Mouse (Mus musculus): ENCODE measurements around the gene Lnx1. TPM values are rescaled to one million over a fixed set of nuclear protein-coding genes. Genes with fewer than 3 reads are reported as not detected.

Gene Lnx1
- polyA plus RNA-seq, 1 experiment from 2014 or later: 1.5 TPM

DNA sequence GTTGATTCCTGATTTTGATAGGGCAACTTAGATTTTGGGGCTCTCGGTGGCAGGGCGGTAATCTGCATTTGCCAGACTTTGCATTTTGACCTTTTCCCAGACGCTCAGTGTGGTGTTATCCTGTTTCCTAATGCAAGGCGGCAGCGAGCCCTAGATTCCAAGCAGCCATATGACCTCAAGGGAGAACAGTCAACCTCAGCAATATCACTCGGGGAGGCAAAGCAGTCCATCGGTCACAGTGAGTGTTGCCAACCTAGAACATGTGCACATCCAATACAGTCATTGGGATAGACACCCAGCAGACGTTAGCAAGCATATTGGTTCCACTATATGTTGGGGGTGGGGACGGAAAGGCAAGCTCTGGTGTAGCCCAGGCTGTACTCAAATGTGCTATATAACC lies 54.5 kb downstream of the Lnx1 start:
- Histone ChIP-seq H3K9me3 (replicated peaks; ENCODE audit: control insufficient read depth, low read length) (no peaks in the 10 kb centered on the region), H3K9ac (replicated peaks; ENCODE audit: low read length) (no peak overlapping the region), H3K4me3 (ENCODE audit: low read depth, low read length) (no peak overlapping the region), H3K27ac (replicated peaks; ENCODE audit: low read depth, low read length) (no peak overlapping the region), H3K4me2 (ENCODE audit: low read depth, low read length) (no peak overlapping the region), H3K4me1 (ENCODE audit: control insufficient read depth, insufficient read depth, low read length) (no peaks in the 10 kb centered on the region), H3K27me3 (ENCODE audit: control insufficient read depth, insufficient read depth, low read length) (no peaks in the 10 kb centered on the region), H3K36me3 (replicated peaks; ENCODE audit: control insufficient read depth, insufficient read depth, low read depth, low read length) (no peaks in the 10 kb centered on the region)
- 70% methylated on average over 9 of the region's 9 CpGs for WGBS
- ATAC-seq (replicated peaks; ENCODE audit: insufficient number of reproducible peaks, low FRiP score, low TSS enrichment, low read depth) (no peak), DNase-seq (ENCODE audit: low spot score) (no peak)

DNA sequence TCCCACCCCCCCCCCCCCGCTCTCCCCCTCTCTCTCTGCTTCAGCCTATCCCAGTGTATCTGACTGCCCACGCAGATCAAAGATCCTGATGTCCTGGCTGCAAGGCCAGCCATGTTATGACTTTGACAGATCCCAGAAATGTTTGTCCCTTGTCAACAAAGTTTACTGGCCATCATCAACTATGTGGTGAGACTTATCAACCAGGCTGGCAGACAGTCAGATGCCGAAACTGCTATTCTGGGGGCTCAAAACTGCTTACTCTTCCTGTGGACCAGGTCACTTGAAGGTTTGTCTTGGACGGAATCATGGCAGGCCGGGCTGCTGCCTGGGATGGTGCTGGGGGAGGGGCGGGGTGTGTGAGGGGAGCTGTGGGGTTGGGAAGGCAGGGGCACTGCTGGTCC lies 55.1 kb downstream of the Lnx1 start:
- H3K27ac ChIP-seq (replicated peaks; ENCODE audit: low read depth, low read length): no peak overlapping the region
- 48% methylated on average over 5 of the region's 6 CpGs for WGBS
- H3K4me2 ChIP-seq (ENCODE audit: low read depth, low read length): no peak overlapping the region
- H3K36me3 ChIP-seq (replicated peaks; ENCODE audit: control insufficient read depth, insufficient read depth, low read depth, low read length): no peaks in the 10 kb centered on the region
- H3K9ac ChIP-seq (replicated peaks; ENCODE audit: low read length): no peak overlapping the region
- no peak overlapping the region for H3K4me3 ChIP-seq (ENCODE audit: low read depth, low read length)
- no peaks in the 10 kb centered on the region for H3K9me3 ChIP-seq (replicated peaks; ENCODE audit: control insufficient read depth, low read length)
- no peaks in the 10 kb centered on the region for H3K27me3 ChIP-seq (ENCODE audit: control insufficient read depth, insufficient read depth, low read length)
- no peaks in the 10 kb centered on the region for H3K4me1 ChIP-seq (ENCODE audit: control insufficient read depth, insufficient read depth, low read length)
- DNase-seq (ENCODE audit: low spot score) (no peak), ATAC-seq (replicated peaks; ENCODE audit: insufficient number of reproducible peaks, low FRiP score, low TSS enrichment, low read depth) (no peak)

DNA sequence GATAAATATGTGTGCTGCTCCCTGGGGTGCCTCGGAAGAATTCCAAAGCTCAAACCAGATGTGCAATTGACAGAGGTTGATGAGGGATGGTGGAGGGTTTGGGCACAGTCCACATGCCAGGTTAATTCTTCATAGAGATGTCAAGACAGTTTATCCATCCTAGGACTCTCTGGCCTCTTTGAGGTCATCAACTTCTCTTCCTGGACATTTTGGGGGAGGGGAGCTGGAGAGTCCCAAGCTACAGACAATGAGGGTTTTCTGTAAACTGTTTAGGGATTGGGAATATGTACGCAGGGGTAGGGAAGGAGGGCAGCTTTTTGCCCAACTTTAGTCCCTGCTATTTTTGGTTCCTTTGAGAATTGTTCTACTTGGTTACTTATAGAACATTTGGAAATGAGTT lies 60.4 kb downstream of the Lnx1 start:
- no peak overlapping the region for H3K4me3 ChIP-seq (ENCODE audit: low read depth, low read length)
- H3K9me3 ChIP-seq (replicated peaks; ENCODE audit: control insufficient read depth, low read length): no peaks in the 10 kb centered on the region; the same call in 1 of the 2 replicates
- H3K27ac ChIP-seq (replicated peaks; ENCODE audit: low read depth, low read length): no peak overlapping the region
- no peaks in the 10 kb centered on the region for H3K4me1 ChIP-seq (ENCODE audit: control insufficient read depth, insufficient read depth, low read length)
- H3K4me2 ChIP-seq (ENCODE audit: low read depth, low read length): no peak overlapping the region
- no peak overlapping the region for H3K9ac ChIP-seq (replicated peaks; ENCODE audit: low read length)
- DNase-seq (ENCODE audit: low spot score): no peak
- WGBS: 54% methylated on average over 2 of the region's 2 CpGs
- no peak for ATAC-seq (replicated peaks; ENCODE audit: insufficient number of reproducible peaks, low FRiP score, low TSS enrichment, low read depth)
- no peaks in the 10 kb centered on the region for H3K36me3 ChIP-seq (replicated peaks; ENCODE audit: control insufficient read depth, insufficient read depth, low read depth, low read length)
- H3K27me3 ChIP-seq (ENCODE audit: control insufficient read depth, insufficient read depth, low read length): no peaks in the 10 kb centered on the region

- H3K4me3 ChIP-seq (ENCODE audit: low read depth, low read length): no peak overlapping the region
- H3K9ac ChIP-seq (replicated peaks; ENCODE audit: low read length): no peak overlapping the region
- 35% methylated on average over 6 of the region's 6 CpGs for WGBS
- H3K4me1 ChIP-seq (ENCODE audit: control insufficient read depth, insufficient read depth, low read length): no peaks in the 10 kb centered on the region
- H3K4me2 ChIP-seq (ENCODE audit: low read depth, low read length): no peak overlapping the region
- H3K27me3 ChIP-seq (ENCODE audit: control insufficient read depth, insufficient read depth, low read length): no peaks in the 10 kb centered on the region
- no peaks in the 10 kb centered on the region for H3K36me3 ChIP-seq (replicated peaks; ENCODE audit: control insufficient read depth, insufficient read depth, low read depth, low read length)
- no peaks in the 10 kb centered on the region; the same call in 1 of the 2 replicates for H3K9me3 ChIP-seq (replicated peaks; ENCODE audit: control insufficient read depth, low read length)
- H3K27ac ChIP-seq (replicated peaks; ENCODE audit: low read depth, low read length): no peak overlapping the region
- ATAC-seq (replicated peaks; ENCODE audit: insufficient number of reproducible peaks, low FRiP score, low TSS enrichment, low read depth): no peak
- peak; percentile 64 for DNase-seq (ENCODE audit: low spot score)
These were observed 61.7 kb downstream of the Lnx1 start for GRCm38 (mm10) chr5:74641000-74641399.

DNA sequence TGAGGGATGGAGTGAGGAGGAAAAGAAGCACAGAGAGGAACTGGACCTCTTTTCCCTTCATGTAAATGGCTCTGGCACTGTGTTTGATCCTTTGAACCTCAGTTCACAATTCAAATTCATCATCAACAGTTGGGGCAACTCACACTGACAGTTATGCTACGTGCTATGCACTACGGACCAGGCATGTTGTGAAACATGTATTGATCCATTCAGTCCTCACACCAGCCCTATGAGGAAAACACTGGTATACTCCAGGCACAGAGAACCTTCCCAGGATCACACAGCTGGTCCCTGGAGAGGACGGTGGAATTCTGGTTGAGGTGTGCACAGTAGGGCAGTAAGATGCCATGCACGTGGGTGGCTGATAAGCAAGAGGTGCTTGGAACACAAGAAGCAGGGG lies 62.2 kb downstream of the Lnx1 start:
- H3K9me3 ChIP-seq (replicated peaks; ENCODE audit: control insufficient read depth, low read length): no peaks in the 10 kb centered on the region; the same call in 1 of the 2 replicates
- WGBS: 86% methylated on average over 4 of the region's 4 CpGs
- H3K4me1 ChIP-seq (ENCODE audit: control insufficient read depth, insufficient read depth, low read length): no peaks in the 10 kb centered on the region
- no peak overlapping the region for H3K27ac ChIP-seq (replicated peaks; ENCODE audit: low read depth, low read length)
- no peak overlapping the region for H3K4me2 ChIP-seq (ENCODE audit: low read depth, low read length)
- no peaks in the 10 kb centered on the region for H3K27me3 ChIP-seq (ENCODE audit: control insufficient read depth, insufficient read depth, low read length)
- no peak overlapping the region for H3K4me3 ChIP-seq (ENCODE audit: low read depth, low read length)
- H3K36me3 ChIP-seq (replicated peaks; ENCODE audit: control insufficient read depth, insufficient read depth, low read depth, low read length): no peaks in the 10 kb centered on the region
- no peak overlapping the region for H3K9ac ChIP-seq (replicated peaks; ENCODE audit: low read length)
- DNase-seq (ENCODE audit: low spot score): no peak
- ATAC-seq (replicated peaks; ENCODE audit: insufficient number of reproducible peaks, low FRiP score, low TSS enrichment, low read depth): no peak

DNA sequence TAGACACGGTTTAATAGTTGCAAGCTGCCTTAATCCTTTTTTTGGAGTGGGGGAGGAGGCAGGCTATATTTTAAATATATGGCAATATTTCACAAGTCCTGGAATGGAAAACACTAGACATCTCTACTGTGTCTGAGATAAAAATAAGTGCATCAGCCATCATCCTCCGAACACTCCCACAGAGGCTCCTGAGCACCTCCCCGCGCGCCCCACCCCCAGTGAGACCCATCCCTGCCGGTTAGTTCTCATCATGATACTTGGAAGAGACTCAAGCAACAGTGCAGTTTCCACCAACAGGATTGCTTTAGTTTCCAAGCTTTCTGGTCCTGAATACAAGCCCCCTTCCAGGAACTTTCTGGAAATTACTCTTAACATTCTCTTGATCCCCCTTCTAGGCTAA lies 63.2 kb downstream of the Lnx1 start:
- no peak overlapping the region for H3K4me3 ChIP-seq (ENCODE audit: low read depth, low read length)
- H3K27ac ChIP-seq (replicated peaks; ENCODE audit: low read depth, low read length): no peak overlapping the region
- no peaks in the 10 kb centered on the region for H3K27me3 ChIP-seq (ENCODE audit: control insufficient read depth, insufficient read depth, low read length)
- H3K36me3 ChIP-seq (replicated peaks; ENCODE audit: control insufficient read depth, insufficient read depth, low read depth, low read length): no peaks in the 10 kb centered on the region
- H3K4me2 ChIP-seq (ENCODE audit: low read depth, low read length): no peak overlapping the region
- no peaks in the 10 kb centered on the region; the same call in 1 of the 2 replicates for H3K9me3 ChIP-seq (replicated peaks; ENCODE audit: control insufficient read depth, low read length)
- H3K4me1 ChIP-seq (ENCODE audit: control insufficient read depth, insufficient read depth, low read length): no peaks in the 10 kb centered on the region
- no peak overlapping the region for H3K9ac ChIP-seq (replicated peaks; ENCODE audit: low read length)
- no peak for ATAC-seq (replicated peaks; ENCODE audit: insufficient number of reproducible peaks, low FRiP score, low TSS enrichment, low read depth)
- DNase-seq (ENCODE audit: low spot score): no peak
- WGBS: 90% methylated on average over 6 of the region's 6 CpGs

- no peak overlapping the region for H3K4me3 ChIP-seq (ENCODE audit: low read depth, low read length)
These were observed 68.3 kb downstream of the Lnx1 start for GRCm38 (mm10) chr5:74634391-74634790.

DNA sequence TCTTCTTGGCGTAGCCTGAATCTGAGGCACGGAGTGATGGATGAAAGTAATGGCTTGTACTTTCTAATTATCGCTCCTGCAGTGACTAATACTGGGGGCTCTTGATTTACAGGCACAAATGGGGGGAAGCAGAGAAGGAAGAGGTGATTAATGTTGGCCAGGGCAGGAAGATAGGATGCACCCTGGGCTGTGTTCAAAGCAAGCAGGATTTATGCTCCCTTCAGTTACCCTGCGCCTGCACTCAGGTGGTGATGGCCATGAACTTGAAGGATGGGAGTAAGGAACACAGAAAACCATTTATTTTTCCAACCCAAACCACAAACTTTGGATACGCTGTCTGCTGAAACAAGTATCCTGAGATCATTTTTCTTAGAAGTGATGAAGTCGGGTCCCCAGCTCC lies 69.3 kb downstream of the Lnx1 start:
- H3K4me1 ChIP-seq (ENCODE audit: control insufficient read depth, insufficient read depth, low read length): no peaks in the 10 kb centered on the region; the same call in 1 of the 2 replicates
- no peaks in the 10 kb centered on the region for H3K9me3 ChIP-seq (replicated peaks; ENCODE audit: control insufficient read depth, low read length)
- H3K27ac ChIP-seq (replicated peaks; ENCODE audit: low read depth, low read length): no peak overlapping the region
- ATAC-seq (replicated peaks; ENCODE audit: insufficient number of reproducible peaks, low FRiP score, low TSS enrichment, low read depth) (no peak), DNase-seq (ENCODE audit: low spot score) (no peak)
- H3K36me3 ChIP-seq (replicated peaks; ENCODE audit: control insufficient read depth, insufficient read depth, low read depth, low read length): no peaks in the 10 kb centered on the region
- H3K4me3 ChIP-seq (ENCODE audit: low read depth, low read length): no peak overlapping the region
- H3K9ac ChIP-seq (replicated peaks; ENCODE audit: low read length): no peak overlapping the region
- 77% methylated on average over 6 of the region's 6 CpGs for WGBS
- no peak overlapping the region for H3K4me2 ChIP-seq (ENCODE audit: low read depth, low read length)
- no peaks in the 10 kb centered on the region for H3K27me3 ChIP-seq (ENCODE audit: control insufficient read depth, insufficient read depth, low read length)

More at GRCm38 (mm10) chr5:74634391-74634790, 68.3 kb downstream of the Lnx1 start:
- Histone ChIP-seq H3K36me3 (replicated peaks; ENCODE audit: control insufficient read depth, insufficient read depth, low read depth, low read length) (no peaks in the 10 kb centered on the region), H3K9me3 (replicated peaks; ENCODE audit: control insufficient read depth, low read length) (no peaks in the 10 kb centered on the region; the same call in 1 of the 2 replicates), H3K9ac (replicated peaks; ENCODE audit: low read length) (no peak overlapping the region), H3K27me3 (ENCODE audit: control insufficient read depth, insufficient read depth, low read length) (no peaks in the 10 kb centered on the region), H3K4me1 (ENCODE audit: control insufficient read depth, insufficient read depth, low read length) (no peaks in the 10 kb centered on the region; the same call in 1 of the 2 replicates), H3K27ac (replicated peaks; ENCODE audit: low read depth, low read length) (no peak overlapping the region), H3K4me2 (ENCODE audit: low read depth, low read length) (no peak overlapping the region)
- WGBS: 40% methylated on average over 3 of the region's 3 CpGs
- DNase-seq (ENCODE audit: low spot score): peak; percentile 50
- ATAC-seq (replicated peaks; ENCODE audit: insufficient number of reproducible peaks, low FRiP score, low TSS enrichment, low read depth): no peak
